Mouse (Mus musculus) megakaryocyte, embryonic 14.5 days (primary cell): ENCODE measurements around the gene Adam19.

Experiments
- FLI1 ChIP-seq: IDR thresholded peaks from 2 replicates; pipeline ENCODE4 v1.6.1; 2012; ENCODE audit warnings: low read length, inconsistent platforms, mixed read lengths
- GATA1 ChIP-seq: IDR thresholded peaks from 3 replicates; pipeline ENCODE4 v1.6.1; 2012; ENCODE audit warnings: mixed read lengths, low read length, inconsistent platforms, borderline replicate concordance

GRCm38 (mm10) chr11:46058916-46059315 is 3.1 kb downstream of the Adam19 start:
- TF ChIP-seq GATA1, result no peak
- TF ChIP-seq FLI1, result no peak
